Mouse (Mus musculus): ENCODE measurements around the gene Rbm28. TPM values are rescaled to one million over a fixed set of nuclear protein-coding genes. Genes with fewer than 3 reads are reported as not detected.

The Rbm28 gene
- polyA plus RNA-seq, 1 experiment from 2014 or later = 15.2 TPM

DNA sequence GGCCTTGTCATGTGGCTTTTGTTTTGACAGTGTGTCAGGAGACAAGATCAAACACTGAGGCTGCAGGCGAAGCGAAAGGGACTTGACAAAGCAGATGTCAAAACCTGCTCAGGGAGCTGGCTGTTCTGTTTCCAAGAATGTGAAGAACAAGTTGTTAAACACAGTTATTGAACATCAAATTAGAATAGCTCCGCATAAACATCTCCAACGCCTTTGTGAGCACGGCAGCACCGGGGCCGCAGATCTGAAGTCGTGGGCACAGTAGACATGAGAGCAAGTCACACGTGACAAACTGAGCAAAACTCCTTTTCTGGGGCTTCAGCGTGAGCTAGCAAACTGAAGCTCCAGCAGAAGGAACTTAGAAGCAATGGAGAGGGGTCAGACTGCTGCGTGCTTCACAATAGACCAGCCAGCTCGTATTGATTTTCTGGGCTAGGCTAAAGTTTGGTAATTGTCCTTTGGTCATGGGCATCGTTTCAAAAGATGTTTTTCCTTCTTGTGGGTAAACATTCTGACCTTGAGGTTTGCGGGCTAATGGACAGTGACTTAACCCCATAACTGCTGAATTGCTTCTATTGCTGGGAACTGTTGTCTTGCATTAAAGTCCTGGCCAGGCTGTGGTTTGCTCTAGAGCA is 65.2 kb downstream of the Rbm28 start:
- H3K4me2 ChIP-seq = no peak overlapping the region
- H3K27ac ChIP-seq = no peak overlapping the region

DNA sequence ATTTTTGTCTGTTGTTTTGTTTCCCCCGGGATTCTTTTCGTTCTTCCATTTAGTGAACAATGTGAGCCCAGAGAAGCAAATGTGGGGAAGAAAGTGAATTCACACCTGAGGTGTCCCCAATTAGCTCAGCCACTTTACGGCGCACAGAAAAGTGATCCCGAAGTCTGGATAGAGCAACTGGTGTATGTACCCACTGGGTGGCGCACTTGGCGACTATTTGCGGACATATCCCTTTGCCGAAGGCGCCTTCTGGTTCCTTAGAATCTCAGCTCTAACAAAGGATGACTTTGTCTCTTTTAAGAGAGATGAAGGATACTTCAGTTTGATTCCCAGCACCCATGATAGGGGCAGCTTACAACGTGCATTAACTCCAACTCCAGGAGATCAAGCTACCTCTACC is 71.9 kb downstream of the Rbm28 start:
- ATAC-seq (ENCODE audit: low read depth) = no peak
- Histone ChIP-seq H3K4me3 (replicated peaks) (no peak overlapping the region), H3K9me3 (replicated peaks) (no peaks in the 10 kb centered on the region), H3K9ac (no peak overlapping the region), H3K4me1 (replicated peaks) (no peaks in the 10 kb centered on the region), H3K27ac (no peak overlapping the region), H3K4me2 (no peak overlapping the region), H3K36me3 (no peaks in the 10 kb centered on the region), H3K27me3 (no peaks in the 10 kb centered on the region)
- 54% methylated on average over 11 of the region's 11 CpGs for WGBS (ENCODE audit: insufficient replicate concordance)
- DNase-seq = no peak

More for the DNA sequence above, 65.2 kb downstream of the Rbm28 start:
- ATAC-seq (ENCODE audit: low read depth) = no peak
- Histone ChIP-seq H3K36me3 (no peaks in the 10 kb centered on the region), H3K27me3 (no peaks in the 10 kb centered on the region), H3K4me1 (replicated peaks) (0 out of 2 replicates have a peak, but pooled peaks cover 3% of the 10 kb centered on the region), H3K9me3 (replicated peaks) (no peaks in the 10 kb centered on the region), H3K9ac (no peak overlapping the region), H3K4me3 (replicated peaks) (no peak overlapping the region)
- 58% methylated on average over 14 of the region's 14 CpGs for WGBS (ENCODE audit: insufficient replicate concordance)
- no peak for DNase-seq

DNA sequence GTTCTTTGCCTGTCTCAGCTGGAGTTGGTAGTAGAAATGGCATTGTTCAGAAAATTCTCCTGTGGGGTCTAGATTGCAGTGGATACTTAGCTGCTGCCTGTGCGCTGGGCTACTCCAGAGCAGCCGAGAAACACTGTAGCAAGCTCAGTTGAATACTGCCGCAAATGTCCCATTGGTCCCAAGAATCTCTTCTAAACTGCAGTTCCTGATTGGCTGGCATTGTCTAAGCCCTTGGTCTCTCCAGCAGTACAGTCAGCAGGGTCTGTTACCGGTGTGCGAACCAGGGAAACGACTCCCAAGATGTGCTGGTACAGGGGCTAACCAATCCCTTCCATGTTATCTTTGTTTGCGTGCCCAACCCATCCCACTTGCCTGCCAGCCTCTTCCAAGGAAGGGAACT is 72.6 kb downstream of the Rbm28 start:
- Histone ChIP-seq H3K36me3 (no peaks in the 10 kb centered on the region), H3K27ac (no peak overlapping the region), H3K4me1 (replicated peaks) (no peaks in the 10 kb centered on the region), H3K27me3 (no peaks in the 10 kb centered on the region), H3K9ac (no peak overlapping the region), H3K4me3 (replicated peaks) (no peak overlapping the region), H3K4me2 (no peak overlapping the region), H3K9me3 (replicated peaks) (no peaks in the 10 kb centered on the region)
- 71% methylated on average over 7 of the region's 7 CpGs for WGBS (ENCODE audit: insufficient replicate concordance)
- DNase-seq (no peak), ATAC-seq (ENCODE audit: low read depth) (no peak)

DNA sequence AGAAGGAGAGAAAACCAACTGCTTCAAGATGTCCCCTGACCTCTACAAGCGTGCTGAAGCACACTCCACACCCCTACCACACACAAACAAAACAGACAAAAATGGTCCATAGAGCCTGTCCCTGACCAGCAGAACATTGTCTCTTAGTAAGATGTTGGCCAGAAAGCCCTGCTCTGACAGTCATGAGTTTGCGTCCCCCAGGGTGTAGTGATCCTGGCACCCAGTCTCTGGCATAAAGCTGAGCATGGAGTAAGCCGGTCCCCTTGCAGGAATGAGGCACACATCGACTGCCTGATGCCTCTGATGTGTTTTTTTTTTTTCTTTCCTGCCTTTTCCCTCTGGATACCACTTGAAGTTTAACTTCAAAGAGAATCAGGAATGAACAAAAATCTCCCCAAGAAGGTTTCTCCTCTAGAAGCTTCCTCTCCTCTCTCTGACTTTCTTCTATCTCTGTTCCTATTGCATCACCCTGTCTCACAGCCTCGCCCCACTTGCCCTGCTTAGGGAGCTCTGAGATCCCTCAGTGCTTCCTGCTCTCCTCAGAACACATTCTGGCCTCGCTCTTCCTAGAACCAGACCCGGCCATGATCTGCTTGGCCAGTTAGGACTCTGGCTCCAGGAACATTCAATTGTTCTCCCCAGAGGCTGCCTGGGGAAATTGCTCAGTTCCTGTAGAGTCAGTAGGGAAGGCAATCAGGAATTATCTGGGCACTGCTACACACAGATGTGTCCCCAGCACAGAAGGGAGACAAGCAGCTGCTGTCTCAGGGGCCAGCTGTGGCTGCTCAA is 76.7 kb downstream of the Rbm28 start:
- H3K9me3 ChIP-seq (replicated peaks) = no peaks in the 10 kb centered on the region
- no peak overlapping the region for H3K4me3 ChIP-seq (replicated peaks)
- DNase-seq (no peak), ATAC-seq (ENCODE audit: low read depth) (no peak)
- H3K9ac ChIP-seq = no peak overlapping the region
- H3K4me2 ChIP-seq = no peak overlapping the region
- WGBS (ENCODE audit: insufficient replicate concordance) = 44% methylated on average over 7 of the region's 7 CpGs
- H3K36me3 ChIP-seq = no peaks in the 10 kb centered on the region
- H3K27me3 ChIP-seq = no peaks in the 10 kb centered on the region
- no peak overlapping the region for H3K27ac ChIP-seq
- no peaks in the 10 kb centered on the region for H3K4me1 ChIP-seq (replicated peaks)

DNA sequence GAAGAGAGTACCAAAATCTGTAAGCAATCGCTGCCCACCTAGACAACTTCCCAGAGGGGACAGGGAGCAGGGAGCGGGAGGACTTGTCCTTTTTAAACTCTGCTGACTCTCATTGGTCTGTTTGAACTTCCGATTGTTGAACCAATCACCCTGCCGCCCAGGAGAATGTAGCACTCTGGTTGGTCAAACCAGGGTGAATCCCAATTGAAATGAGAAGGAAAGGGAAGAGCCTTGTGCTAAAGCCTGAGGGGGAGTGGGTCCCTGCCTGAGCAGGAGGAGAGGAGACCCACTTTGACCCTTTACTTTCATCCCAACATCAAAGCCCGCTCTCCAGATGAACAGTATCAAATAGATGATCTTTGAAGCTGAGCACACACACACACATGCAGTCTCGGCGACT is 80.4 kb downstream of the Rbm28 start:
- ATAC-seq (ENCODE audit: low read depth) (no peak), DNase-seq (no peak)
- no peaks in the 10 kb centered on the region for H3K36me3 ChIP-seq
- no peak overlapping the region for H3K27ac ChIP-seq
- WGBS (ENCODE audit: insufficient replicate concordance) = 58% methylated on average over 7 of the region's 7 CpGs
- H3K4me2 ChIP-seq = no peak overlapping the region
- H3K4me1 ChIP-seq (replicated peaks) = no peaks in the 10 kb centered on the region
- no peaks in the 10 kb centered on the region for H3K27me3 ChIP-seq
- no peak overlapping the region for H3K4me3 ChIP-seq (replicated peaks)
- H3K9me3 ChIP-seq (replicated peaks) = no peaks in the 10 kb centered on the region
- no peak overlapping the region for H3K9ac ChIP-seq

DNA sequence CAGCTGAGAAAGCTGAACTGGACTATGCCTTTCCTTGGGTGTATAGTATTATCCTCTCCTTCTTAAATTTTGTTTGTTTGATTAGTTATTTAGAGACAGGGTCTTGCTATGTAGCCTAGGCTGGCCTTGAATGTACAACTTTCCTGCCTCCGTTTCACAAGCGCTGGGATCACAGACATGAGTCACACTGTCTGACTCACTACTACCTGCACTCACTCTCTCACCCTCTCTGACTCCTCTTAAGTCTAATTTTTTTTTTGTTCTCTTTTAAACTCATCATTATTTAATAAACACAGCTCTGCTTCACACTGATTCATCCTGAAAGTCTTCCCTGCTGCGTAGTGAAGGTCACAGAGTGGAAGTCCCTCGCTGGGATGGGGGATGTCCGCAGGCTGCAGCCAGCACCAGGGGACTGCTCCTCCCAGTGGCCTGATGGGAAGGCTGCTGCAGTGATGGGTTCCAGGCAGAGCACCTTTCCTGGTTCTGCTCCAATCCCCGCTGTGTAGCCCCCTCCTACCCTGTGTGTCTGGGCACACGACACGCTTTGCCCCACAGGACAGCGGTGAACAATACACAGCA is 81.9 kb downstream of the Rbm28 start:
- Histone ChIP-seq H3K4me2 (no peak overlapping the region), H3K4me1 (replicated peaks) (no peaks in the 10 kb centered on the region), H3K4me3 (replicated peaks) (no peak overlapping the region), H3K9me3 (replicated peaks) (no peaks in the 10 kb centered on the region), H3K36me3 (no peaks in the 10 kb centered on the region), H3K27me3 (no peaks in the 10 kb centered on the region), H3K9ac (no peak overlapping the region), H3K27ac (no peak overlapping the region)
- no peak for DNase-seq
- ATAC-seq (ENCODE audit: low read depth) = no peak
- 45% methylated on average over 9 of the region's 9 CpGs for WGBS (ENCODE audit: insufficient replicate concordance)

DNA sequence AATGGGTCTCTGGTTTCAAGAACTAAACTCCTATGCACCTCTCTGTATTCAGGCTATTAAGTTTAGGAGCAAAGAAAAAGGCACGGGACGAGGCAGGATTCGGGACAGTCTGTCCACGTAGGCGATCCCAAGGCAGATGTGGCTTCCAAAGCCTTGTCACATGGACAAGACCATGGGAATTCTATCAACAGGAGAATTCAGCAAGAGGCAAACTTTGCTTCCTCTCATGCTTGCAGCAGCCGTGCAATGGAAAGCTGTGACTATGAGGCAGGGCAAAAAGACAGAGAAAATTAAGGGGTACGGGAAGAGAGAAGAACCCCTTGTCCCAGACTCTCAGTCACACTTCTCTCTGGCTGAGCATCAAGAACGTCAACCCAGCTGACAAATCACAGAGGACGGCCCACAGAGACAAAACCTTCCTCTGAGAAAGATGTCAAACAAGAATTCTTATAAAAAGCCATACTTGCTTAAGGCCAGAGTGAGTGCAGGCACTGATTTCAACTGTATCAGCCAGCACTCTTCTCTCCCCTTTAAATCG is 82.9 kb downstream of the Rbm28 start:
- H3K27me3 ChIP-seq = no peaks in the 10 kb centered on the region
- H3K9me3 ChIP-seq (replicated peaks) = no peaks in the 10 kb centered on the region
- WGBS (ENCODE audit: insufficient replicate concordance) = 58% methylated on average over 10 of the region's 10 CpGs
- no peak overlapping the region for H3K4me2 ChIP-seq
- no peaks in the 10 kb centered on the region for H3K36me3 ChIP-seq
- ATAC-seq (ENCODE audit: low read depth) (no peak), DNase-seq (no peak)
- H3K4me1 ChIP-seq (replicated peaks) = no peaks in the 10 kb centered on the region
- H3K27ac ChIP-seq = no peak overlapping the region
- H3K9ac ChIP-seq = no peak overlapping the region
- no peak overlapping the region for H3K4me3 ChIP-seq (replicated peaks)

DNA sequence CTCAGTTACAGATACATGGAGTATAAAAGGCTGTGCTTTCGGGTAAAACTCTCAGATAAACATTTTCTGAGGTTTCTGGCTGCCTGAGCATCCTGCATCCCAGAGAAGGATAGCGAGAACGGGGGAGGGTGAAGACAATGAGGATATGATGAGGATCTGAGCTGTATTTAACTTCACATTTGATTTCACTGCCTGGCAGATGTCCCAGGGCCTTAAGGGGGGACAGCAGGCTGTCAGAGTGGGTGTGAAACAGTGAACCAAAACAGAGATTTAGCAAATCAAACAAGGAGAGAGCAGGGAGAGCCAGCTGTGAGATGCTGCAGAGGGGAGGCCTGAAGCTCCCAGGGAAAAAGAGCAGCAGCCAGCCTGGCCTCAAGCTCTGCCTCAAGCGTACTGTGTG is 85.5 kb downstream of the Rbm28 start:
- WGBS (ENCODE audit: insufficient replicate concordance) = 43% methylated on average over 4 of the region's 4 CpGs
- H3K27ac ChIP-seq = no peak overlapping the region
- no peak overlapping the region for H3K4me3 ChIP-seq (replicated peaks)
- no peak overlapping the region for H3K4me2 ChIP-seq
- ATAC-seq (ENCODE audit: low read depth) = no peak
- H3K27me3 ChIP-seq = no peaks in the 10 kb centered on the region
- no peak overlapping the region for H3K9ac ChIP-seq
- H3K36me3 ChIP-seq = no peaks in the 10 kb centered on the region
- no peak for DNase-seq
- no peaks in the 10 kb centered on the region for H3K9me3 ChIP-seq (replicated peaks)
- H3K4me1 ChIP-seq (replicated peaks) = no peaks in the 10 kb centered on the region

DNA sequence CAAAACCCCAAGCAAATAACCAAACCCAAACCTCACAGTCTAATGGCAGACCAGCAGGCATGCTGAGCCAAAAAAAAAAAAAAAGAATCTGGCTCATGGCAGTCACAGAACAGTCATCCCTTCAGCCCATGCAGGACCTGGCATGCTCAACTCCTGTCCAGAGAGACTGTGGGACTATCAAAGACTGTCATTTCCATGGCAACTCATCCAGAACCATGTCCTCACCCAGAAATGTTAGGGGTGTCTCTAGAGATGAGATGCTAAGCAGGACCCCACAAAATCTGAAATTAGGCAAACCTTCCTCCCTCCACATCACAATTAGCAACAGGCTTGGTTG is 90.7 kb downstream of the Rbm28 start:
- ATAC-seq (ENCODE audit: low read depth) = no peak

More for the DNA sequence above, 90.7 kb downstream of the Rbm28 start:
- no peaks in the 10 kb centered on the region for H3K4me1 ChIP-seq (replicated peaks)
- H3K4me2 ChIP-seq = no peak overlapping the region
- H3K9ac ChIP-seq = no peak overlapping the region
- DNase-seq = no peak
- H3K27me3 ChIP-seq = no peaks in the 10 kb centered on the region
- no peaks in the 10 kb centered on the region for H3K9me3 ChIP-seq (replicated peaks)
- no peaks in the 10 kb centered on the region for H3K36me3 ChIP-seq
- H3K27ac ChIP-seq = no peak overlapping the region
- no peak overlapping the region for H3K4me3 ChIP-seq (replicated peaks)
